Mouse (Mus musculus): ENCODE measurements around the gene Fyb.

DNA sequence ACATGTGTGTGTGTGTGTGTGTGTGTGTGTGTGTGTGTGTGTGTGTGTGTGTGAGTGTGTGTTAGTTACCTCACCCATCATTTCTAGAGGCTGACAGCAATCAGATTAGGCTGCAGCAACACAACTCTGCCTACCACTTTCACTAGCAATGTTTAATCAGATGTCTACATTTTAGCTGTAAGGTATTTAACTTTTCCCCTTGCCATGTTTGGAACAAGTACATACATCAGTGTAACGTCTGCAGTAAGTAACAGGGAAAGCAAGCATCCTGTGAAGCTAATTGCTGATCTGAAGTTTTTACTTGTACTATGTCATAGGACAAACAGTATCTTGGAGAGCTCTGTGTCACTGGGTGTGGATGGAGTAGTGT, 70.6 kb downstream of the Fyb start:
- TF ChIP-seq POLR2A (IDR thresholded peaks at IDR 0.05; ENCODE audit: low read depth, low read length) (no peak), CTCF (IDR thresholded peaks at IDR 0.05; ENCODE audit: borderline replicate concordance, insufficient read depth, low read length) (no peak)

Data from embryonic fibroblast, embryonic 13.5 days (primary cell).